Comparison of ENCODE assay signal across 9 mouse cellular contexts in the genomic region with DNA sequence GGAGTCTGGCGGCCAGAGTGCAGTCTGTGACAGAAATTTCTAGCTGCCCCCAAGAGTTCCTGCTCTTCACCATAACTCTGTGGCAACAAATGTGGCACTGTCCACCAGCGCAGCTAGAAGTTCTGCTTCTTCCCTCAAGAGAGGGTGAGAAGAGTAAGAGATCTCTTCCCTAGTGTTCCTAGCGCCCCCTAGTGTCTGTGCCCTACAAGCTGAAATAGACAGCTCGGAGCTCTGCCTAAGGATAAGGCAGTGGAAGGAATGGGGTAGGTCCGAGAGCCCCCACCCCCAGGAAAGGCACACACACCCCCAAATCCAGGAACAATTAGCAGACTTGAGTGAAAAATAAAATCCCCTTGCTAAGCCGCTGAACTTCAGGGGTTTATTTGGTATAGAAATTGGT. TPM values are rescaled to one million over a fixed set of nuclear protein-coding genes. Genes with fewer than 3 reads are reported as not detected.
DNase-seq lines count a peak whose midpoint lies in the region; ATAC-seq and TF ChIP-seq lines count a peak whose summit lies in the region.
"Had no signal": no experiment of that assay in that cellular context is flagged by ENCODE, and none has a peak within 500 bp of the region (broad histone marks: within the 10 kb centered on the region; RNA-seq: fewer than 3 reads in every experiment).

No protein-coding gene starts in this region.

- H3K4me3 ChIP-seq in midbrain, embryonic 10.5 days, result no peak overlapping the region
- H3K4me3 ChIP-seq in midbrain, embryonic 15.5 days, result no peak overlapping the region
- H3K4me3 ChIP-seq in forebrain, embryonic 13.5 days, result no peak overlapping the region
- no peak overlapping the region for H3K4me3 ChIP-seq in intestine, embryonic 15.5 days (replicated peaks)
- H3K4me3 ChIP-seq in small intestine, adult 2 months (ENCODE audit: low read depth, low read length), result no peak overlapping the region
- H3K4me3 ChIP-seq: embryonic facial prominence, embryonic 13.5 days had no signal

- H3K27me3 ChIP-seq in midbrain, embryonic 10.5 days (ENCODE audit: low read depth, poor library complexity, severe bottlenecking), result no peaks in the 10 kb centered on the region
- no peaks in the 10 kb centered on the region for H3K27me3 ChIP-seq in midbrain, embryonic 15.5 days (replicated peaks)
- H3K27me3 ChIP-seq in forebrain, embryonic 13.5 days, result no peaks in the 10 kb centered on the region
- H3K27me3 ChIP-seq in intestine, embryonic 15.5 days (replicated peaks), result no peaks in the 10 kb centered on the region
- H3K27me3 ChIP-seq in small intestine, adult 2 months (ENCODE audit: control insufficient read depth, insufficient read depth, low read length), result no peaks in the 10 kb centered on the region
- H3K27me3 ChIP-seq: embryonic facial prominence, embryonic 13.5 days had no signal

- no peak overlapping the region for H3K9ac ChIP-seq in midbrain, embryonic 15.5 days
- H3K9ac ChIP-seq in forebrain, embryonic 13.5 days, result no peak overlapping the region
- no peak overlapping the region for H3K9ac ChIP-seq in intestine, embryonic 15.5 days
- H3K9ac ChIP-seq: embryonic facial prominence, embryonic 13.5 days had no signal

- H3K36me3 ChIP-seq in midbrain, embryonic 10.5 days, result no peaks in the 10 kb centered on the region
- no peaks in the 10 kb centered on the region for H3K36me3 ChIP-seq in midbrain, embryonic 15.5 days (replicated peaks)
- H3K36me3 ChIP-seq in forebrain, embryonic 13.5 days (ENCODE audit: poor library complexity, severe bottlenecking), result no peaks in the 10 kb centered on the region
- H3K36me3 ChIP-seq in intestine, embryonic 15.5 days, result no peaks in the 10 kb centered on the region
- no peaks in the 10 kb centered on the region for H3K36me3 ChIP-seq in small intestine, adult 2 months (ENCODE audit: control insufficient read depth, insufficient read depth, low read length)
- H3K36me3 ChIP-seq: embryonic facial prominence, embryonic 13.5 days had no signal

- no peak overlapping the region for H3K27ac ChIP-seq in midbrain, embryonic 10.5 days (replicated peaks)
- H3K27ac ChIP-seq in midbrain, embryonic 15.5 days, result no peak overlapping the region
- no peak overlapping the region for H3K27ac ChIP-seq in forebrain, embryonic 13.5 days
- no peak overlapping the region for H3K27ac ChIP-seq in intestine, embryonic 15.5 days
- no peak overlapping the region for H3K27ac ChIP-seq in small intestine, adult 2 months (ENCODE audit: insufficient read depth, low read depth, low read length)
- H3K27ac ChIP-seq: embryonic facial prominence, embryonic 13.5 days had no signal

- ATAC-seq in midbrain, embryonic 15.5 days (replicated peaks), result no peak
- ATAC-seq in cerebellum, adult (ENCODE audit: insufficient number of reproducible peaks, low FRiP score, low TSS enrichment), result peak; percentile 90
- peak; percentile 61; the same call in 1 of the 2 replicates for ATAC-seq in forebrain, embryonic 13.5 days
- ATAC-seq in intestine, embryonic 15.5 days, result 0 out of 2 replicates have a peak, but pooled peaks have one; percentile 49
- ATAC-seq in megakaryocyte-erythroid progenitor cell, adult 5-6 weeks (replicated peaks; ENCODE audit: low FRiP score, low TSS enrichment, poor library complexity, severe bottlenecking), result peak; percentile 97

- TF ChIP-seq POLR2A in small intestine, adult 2 months (IDR thresholded peaks at IDR 0.05; ENCODE audit: low read depth, low read length), result no peak

- peak; percentile 72; the same call in 1 of the 2 replicates for TF ChIP-seq CTCF in small intestine, adult 2 months (IDR thresholded peaks at IDR 0.05; ENCODE audit: extremely low read depth, insufficient read length, insufficient replicate concordance, low read depth, low read length)

- no peaks in the 10 kb centered on the region for H3K4me1 ChIP-seq in midbrain, embryonic 10.5 days
- no peaks in the 10 kb centered on the region for H3K4me1 ChIP-seq in midbrain, embryonic 15.5 days
- no peaks in the 10 kb centered on the region for H3K4me1 ChIP-seq in forebrain, embryonic 13.5 days
- H3K4me1 ChIP-seq in intestine, embryonic 15.5 days (replicated peaks), result no peaks in the 10 kb centered on the region
- H3K4me1 ChIP-seq in small intestine, adult 2 months (ENCODE audit: control insufficient read depth, insufficient read depth, insufficient read length, low read length), result no peaks in the 10 kb centered on the region
- H3K4me1 ChIP-seq: embryonic facial prominence, embryonic 13.5 days had no signal

- H3K9me3 ChIP-seq in midbrain, embryonic 10.5 days (replicated peaks), result no peaks in the 10 kb centered on the region
- no peaks in the 10 kb centered on the region for H3K9me3 ChIP-seq in midbrain, embryonic 15.5 days
- H3K9me3 ChIP-seq in forebrain, embryonic 13.5 days (replicated peaks), result no peaks in the 10 kb centered on the region
- no peaks in the 10 kb centered on the region for H3K9me3 ChIP-seq in intestine, embryonic 15.5 days

- no peak overlapping the region for H3K4me2 ChIP-seq in midbrain, embryonic 15.5 days
- H3K4me2 ChIP-seq in forebrain, embryonic 13.5 days, result no peak overlapping the region
- no peak overlapping the region for H3K4me2 ChIP-seq in intestine, embryonic 15.5 days (replicated peaks)
- H3K4me2 ChIP-seq: embryonic facial prominence, embryonic 13.5 days had no signal

- DNase-seq in midbrain, embryonic 10.5 days (ENCODE audit: low spot score), result peak; percentile 67
- DNase-seq in left cerebral cortex, adult 8-10 months (ENCODE audit: low spot score in 2 of 2), result peak; percentile 26 to 42

- whole genome bisulfite sequencing in midbrain, embryonic 10.5 days, result 23% methylated on average over 6 of the region's 6 CpGs
- WGBS in midbrain, embryonic 15.5 days, result 28% methylated on average over 6 of the region's 6 CpGs
- 24% methylated on average over 6 of the region's 6 CpGs for WGBS in forebrain, embryonic 13.5 days
- 20% methylated on average over 6 of the region's 6 CpGs for WGBS in intestine, embryonic 15.5 days
- 17% methylated on average over 6 of the region's 6 CpGs for WGBS in small intestine, adult 2 months

RNA-seq across cellular contexts. Expression of a gene that starts 11.9 kb away (rescaled TPM):
- polyA plus RNA-seq in midbrain, embryonic 10.5 days (2016; fragmentation: Nextera tagmentation; extraction: Ambion mirVana), result 38.5 and 42.7 TPM in 2 replicates
- polyA plus RNA-seq in midbrain, embryonic 15.5 days (2015; fragmentation: Nextera tagmentation; extraction: Ambion mirVana), result 6.1 and 7.1 TPM in 2 replicates
- 21.5 and 23.7 TPM in 2 replicates for polyA plus RNA-seq in forebrain, embryonic 13.5 days (2015; fragmentation: Nextera tagmentation; extraction: Ambion mirVana)
- 16.1 and 17.1 TPM in 2 replicates for polyA plus RNA-seq in intestine, embryonic 15.5 days (2015; fragmentation: Nextera tagmentation; extraction: Ambion mirVana)
- total RNA-seq in left cerebral cortex, adult 8-10 months (2022), result under 1 TPM; 0.33 to 0.50 (median 0.48) TPM
- total RNA-seq in megakaryocyte-erythroid progenitor cell, adult 5-6 weeks (2014; fragmentation: Nextera tagmentation), result 8.9 and 14.3 TPM in 2 replicates
- total RNA-seq in megakaryocyte-erythroid progenitor cell, adult 5-6 weeks (2017), result 1.9 and 9.0 TPM in 2 replicates
- 0.33 and 0.66 TPM in 2 replicates for polyA plus RNA-seq in small intestine, adult 2 months (2012; rRNA removed)
